Mouse (Mus musculus): ENCODE data around the gene Eps8l2.

DNA sequence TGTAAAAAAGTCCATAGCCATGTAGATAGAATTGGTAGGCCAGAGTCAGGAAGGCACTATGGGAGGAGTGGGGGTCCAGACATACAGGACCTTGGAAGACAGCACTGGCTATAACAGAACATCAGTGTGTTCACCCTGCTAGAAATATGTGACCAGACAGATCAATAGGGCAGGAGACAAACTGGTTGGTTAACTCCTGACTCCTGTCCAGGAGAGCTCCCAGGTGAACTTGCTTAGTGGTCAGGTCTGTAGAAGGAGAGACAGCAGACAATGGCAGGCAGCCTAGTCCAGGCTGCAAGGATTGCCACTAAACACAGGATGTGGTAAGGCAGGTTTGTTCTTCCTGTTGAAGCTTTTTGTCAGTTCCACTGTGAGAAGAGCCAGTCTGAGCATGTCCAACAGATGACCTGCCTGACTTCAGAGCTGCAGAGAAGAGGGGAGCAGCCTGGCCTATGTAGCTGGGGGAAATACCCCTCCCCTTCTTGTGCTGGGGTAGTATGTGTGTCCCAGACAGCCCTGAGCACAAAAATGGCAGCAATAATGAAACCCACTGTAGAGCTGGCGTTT is 35.9 kb upstream of the Eps8l2 start:
- no peak for TF ChIP-seq CTCF (IDR thresholded peaks at IDR 0.05; ENCODE audit: low read depth, low read length)
- no peak for TF ChIP-seq TAL1 (conservative IDR thresholded peaks at IDR 0.05; ENCODE audit: low read depth, low read length)
- no peak for TF ChIP-seq GATA1 (IDR thresholded peaks at IDR 0.05; ENCODE audit: borderline replicate concordance, low read length)
- TF ChIP-seq POLR2AphosphoS5 (IDR thresholded peaks at IDR 0.05; ENCODE audit: insufficient replicate concordance, low read depth, low read length) = no peak
- TF ChIP-seq GATA2 (IDR thresholded peaks at IDR 0.05; ENCODE audit: borderline replicate concordance, low read depth, low read length) = no peak
